Mouse (Mus musculus): ENCODE results near the gene Tfap2a.

DNA sequence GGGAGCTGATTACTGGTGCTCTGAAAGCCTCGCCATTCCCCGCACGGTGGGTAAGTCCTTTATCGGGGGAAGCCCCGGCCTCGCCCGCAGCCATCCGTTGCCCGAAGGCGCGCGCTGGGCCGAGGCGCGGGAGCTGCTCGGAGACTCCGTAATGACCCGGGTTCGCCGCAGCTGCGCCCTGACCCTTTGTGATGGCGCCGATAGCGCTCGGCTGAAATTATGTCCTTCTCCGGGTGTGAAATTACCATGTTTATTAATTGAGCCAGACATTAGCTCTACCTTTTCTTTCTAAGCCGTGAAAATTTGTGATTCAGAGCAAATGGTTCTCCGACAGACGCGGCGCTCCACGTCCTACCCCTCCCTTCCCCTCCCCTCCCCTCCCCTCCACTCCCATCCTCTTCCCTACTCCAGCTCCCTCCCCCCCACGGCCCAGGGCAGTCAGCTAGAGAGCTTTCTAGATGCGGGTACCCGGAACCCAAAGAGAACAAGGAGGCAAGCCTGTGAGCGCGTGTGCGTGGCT lies 34.1 kb downstream of the Tfap2a start:
- TF ChIP-seq CTCF (IDR thresholded peaks at IDR 0.05) = no peak
- TF ChIP-seq EP300 (IDR thresholded peaks at IDR 0.05) = no peak

Measured in lung, postnatal 0 days (tissue).